Comparison of ENCODE assay signal across 8 mouse cellular contexts in the genomic region with DNA sequence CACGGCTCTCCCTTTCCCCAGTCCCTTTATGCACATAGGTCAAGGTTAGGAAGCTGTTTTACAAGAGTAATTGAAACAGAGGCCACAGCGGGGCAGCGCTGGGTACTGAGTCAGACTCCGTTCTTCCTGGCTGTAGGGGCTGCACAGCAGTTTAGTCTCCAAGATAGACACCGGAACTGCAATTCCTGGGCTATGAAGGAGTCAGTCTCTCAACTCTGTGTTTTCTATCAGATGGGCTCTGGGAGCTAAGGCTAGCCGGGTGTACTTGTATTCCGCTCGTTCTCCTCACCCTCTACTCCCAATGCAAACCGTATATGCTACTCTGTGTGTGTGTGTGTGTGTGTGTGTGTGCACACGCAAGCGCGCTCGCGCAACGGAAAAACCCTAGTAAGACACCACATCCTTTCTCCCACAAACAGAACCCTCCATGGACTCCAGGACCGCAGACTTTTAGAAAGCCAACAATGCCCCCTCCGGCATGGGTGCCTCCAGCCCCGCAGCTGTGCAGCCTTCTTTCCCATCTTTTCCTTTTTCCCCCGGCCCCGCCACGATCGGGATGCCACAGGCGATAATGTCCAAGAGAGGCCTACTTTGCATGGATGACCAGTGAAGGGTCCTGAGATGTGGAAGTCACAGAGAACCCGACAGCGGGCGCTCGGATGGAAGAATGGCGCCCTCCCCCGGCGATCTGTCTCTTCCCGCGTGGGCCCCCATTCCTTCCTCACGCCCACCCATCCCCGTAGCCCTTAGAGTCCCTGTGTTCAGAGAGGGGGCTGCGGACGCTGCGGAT. TPM values are rescaled to one million over a fixed set of nuclear protein-coding genes. Genes with fewer than 3 reads are reported as not detected.
DNase-seq lines count a peak whose midpoint lies in the region; ATAC-seq lines count a peak whose summit lies in the region.

No protein-coding gene starts in this region.

- no peaks in the 10 kb centered on the region for H3K9me3 ChIP-seq in erythroblast, embryonic 14.5 days (ENCODE audit: control insufficient read depth, low read length)

- peak overlapping the region; percentile 48 for H3K4me3 ChIP-seq in erythroblast, embryonic 14.5 days (replicated peaks)

- intact Hi-C loops in gastrocnemius, postnatal 14 days (cut with DNase I; ENCODE audit: low total_unique reads), result loop anchor here (10.0 kb wide), 1 partner anchor 87 kb away; no protein-coding TSS in a partner anchor
- intact Hi-C loops in left cerebral cortex, postnatal 4 days (cut with DNase I), result no loop called here

- peaks cover 12% of the 10 kb centered on the region for H3K4me1 ChIP-seq in erythroblast, embryonic 14.5 days (ENCODE audit: control insufficient read depth)

- H3K27me3 ChIP-seq in erythroblast, embryonic 14.5 days (ENCODE audit: control insufficient read depth), result peaks cover 45% of the 10 kb centered on the region

- no peaks in the 10 kb centered on the region for H3K36me3 ChIP-seq in erythroblast, embryonic 14.5 days (ENCODE audit: control insufficient read depth)

- no peak for ATAC-seq in erythroblast, adult 5-6 weeks (replicated peaks; ENCODE audit: low FRiP score, poor library complexity, severe bottlenecking)

- DNase-seq in cerebellum, postnatal 25 days, result peak; percentile 70 to 71
- DNase-seq in gastrocnemius, postnatal 14 days, result peak; percentile 49
- DNase-seq in induced T-regulatory cell, adult 2 months (ENCODE audit: low read depth), result peak; percentile 94
- DNase-seq in left cerebral cortex, postnatal 4 days, result peak; percentile 80
- peak; percentile 66 for DNase-seq in mesoderm, embryonic 11.5 days (ENCODE audit: low read depth, low spot score)
- DNase-seq in spleen, adult 12 weeks (ENCODE audit: low spot score), result peak; percentile 26

RNA-seq across cellular contexts. Expression of gene Lbh, which starts 0.7 kb away (rescaled TPM):
- 0.06 and 0.10 TPM in 2 replicates for polyA plus RNA-seq in erythroblast, embryonic 14.5 days (2012)
- total RNA-seq in erythroblast, adult 5-6 weeks (2015; ENCODE audit: low replicate concordance), result 4.0 and 12.1 TPM in 2 replicates
- total RNA-seq in erythroblast, adult 5-6 weeks (2017; ENCODE audit: low replicate concordance), result 5.7 and 6.1 TPM in 2 replicates
- 10 to 100 TPM; 11.6 to 16.6 TPM for total RNA-seq in gastrocnemius, postnatal 14 days (2021)
- total RNA-seq in left cerebral cortex, postnatal 4 days (2021), result 10 to 100 TPM; 54.3 to 54.9 TPM

Comparison
In these comparisons a context has a peak if more than half of its experiments do, and no peak if none do; other contexts are left out.
1. DNase-seq: peak in every context shown above with its lines; median percentile 94 in induced T-regulatory cell, adult 2 months; 80 in left cerebral cortex, postnatal 4 days; 70 in cerebellum, postnatal 25 days; 66 in mesoderm, embryonic 11.5 days; 49 in gastrocnemius, postnatal 14 days; 26 in spleen, adult 12 weeks.